Mouse (Mus musculus) ES-E14 (cell line): ENCODE results near the gene Dph2. TPM values are rescaled to one million over a fixed set of nuclear protein-coding genes. Genes with fewer than 3 reads are reported as not detected.
A peak's percentile ranks its signal among the peaks of the same experiment; 100 is the strongest.

Experiments used
- DNase-seq: peaks from one replicate; pipeline ENCODE4 v3.0.0-alpha.2; 2013; ENCODE audit warnings: low read depth, low spot score
- H3K27ac ChIP-seq: 2 replicates; pipeline ENCODE4 v1.5.1; 2012; ENCODE audit warnings: low read depth, mild to moderate bottlenecking, low read length, moderate library complexity, mixed read lengths; ENCODE audit not compliant: poor library complexity, insufficient read depth, severe bottlenecking
- H3K36me3 ChIP-seq: 2 replicates; pipeline ENCODE4 v1.6.1; 2012; ENCODE audit warnings: mild to moderate bottlenecking, low read length, moderate library complexity, mixed read lengths; ENCODE audit not compliant: control insufficient read depth, poor library complexity, insufficient read depth, severe bottlenecking
- H3K4me1 ChIP-seq, 2 experiments: fragments of 150-350 bp in 1 of 2; sonication (generic) in 1 of 2; 2 replicates each; pipeline ENCODE4 v1.6.1; 2012; ENCODE audit warnings: low read length in 2 of 2, mild to moderate bottlenecking in 1 of 2, mixed read lengths in 1 of 2; ENCODE audit not compliant: control insufficient read depth in 2 of 2, insufficient read depth in 2 of 2, poor library complexity in 1 of 2
- H3K4me3 ChIP-seq, 2 experiments: fragments of 150-350 bp in 1 of 2; sonication (generic) in 1 of 2; 2 replicates each; pipeline ENCODE4 v1.5.1; 2012; ENCODE audit warnings: low read length in 2 of 2, low read depth in 1 of 2, mild to moderate bottlenecking in 1 of 2, mixed read lengths in 1 of 2; ENCODE audit not compliant: insufficient read depth in 1 of 2, poor library complexity in 1 of 2, severe bottlenecking in 1 of 2
- H3K9ac ChIP-seq: 2 replicates; pipeline ENCODE4 v1.6.1; 2012; ENCODE audit warnings: low read depth, mild to moderate bottlenecking, low read length, mixed read lengths; ENCODE audit not compliant: poor library complexity, insufficient read depth, severe bottlenecking
- H3K9me3 ChIP-seq: fragments of 150-350 bp; sonication (generic); 2 replicates; pipeline ENCODE4 v1.6.1; 2012; ENCODE audit warnings: low read depth, mild to moderate bottlenecking, low read length; ENCODE audit not compliant: control insufficient read depth, insufficient read depth
- CHD2 ChIP-seq: IDR thresholded peaks from 2 replicates; pipeline ENCODE4 v1.6.1; 2014; ENCODE audit warnings: mild to moderate bottlenecking, low read depth, low read length, inconsistent platforms
- HCFC1 ChIP-seq: IDR thresholded peaks from 2 replicates; pipeline ENCODE4 v1.6.1; 2012; ENCODE audit warnings: low read length, inconsistent platforms, borderline replicate concordance; ENCODE audit not compliant: insufficient read depth
- MAFK ChIP-seq: IDR thresholded peaks from 2 replicates; pipeline ENCODE4 v1.6.1; 2014; ENCODE audit warnings: mild to moderate bottlenecking, low read depth, low read length, inconsistent platforms; ENCODE audit not compliant: insufficient read depth
- ZC3H11A ChIP-seq: IDR thresholded peaks from 2 replicates; pipeline ENCODE4 v1.6.1; 2012; ENCODE audit warnings: low read depth, mild to moderate bottlenecking, inconsistent platforms, low read length, borderline replicate concordance
- ZNF384 ChIP-seq: IDR thresholded peaks from 2 replicates; pipeline ENCODE4 v1.6.1; 2012; ENCODE audit warnings: low read depth, low read length, inconsistent platforms
- in situ Hi-C, 2 experiments: fragments of 600-800 bp; cut with MboI; formaldehyde crosslinking; loops; one replicate each; pipeline ENCODE4 v1.15.1; 2025; ENCODE audit warnings: low sequenced_read_pairs in 2 of 2, inconsistent platforms in 1 of 2; ENCODE audit not compliant: unreplicated experiment in 2 of 2
- total RNA-seq: library from RNA; depleted of rRNA; stranded (reverse); fragments of 300-350 nt; gene quantifications from 2 replicates; pipeline ENCODE4 v1.2.3, GENCODE M21; 2012

Gene Dph2
- total RNA-seq, 1 experiment = 25.1 TPM

GRCm38 (mm10) chr4:117890031-117890430, 1.8 kb downstream of the Dph2 start:
- H3K9me3 ChIP-seq = no peaks in the 10 kb centered on the region
- no peak overlapping the region for H3K27ac ChIP-seq
- peaks cover 31% of the 10 kb centered on the region for H3K36me3 ChIP-seq
- in situ Hi-C loops = no loop called here
- DNase-seq = no peak
- H3K4me1 ChIP-seq = peaks cover 3 to 7% of the 10 kb centered on the region in 2 experiments; a peak in 2 of 4 replicates
- no peak for TF ChIP-seq ZC3H11A
- TF ChIP-seq CHD2 = no peak
- TF ChIP-seq HCFC1 = no peak
- TF ChIP-seq MAFK = no peak
- TF ChIP-seq ZNF384 = no peak
- no peak overlapping the region for H3K9ac ChIP-seq
- H3K4me3 ChIP-seq = no peak overlapping the region

- no peak overlapping the region for H3K4me3 ChIP-seq
- peaks cover 32% of the 10 kb centered on the region for H3K36me3 ChIP-seq
Measured at GRCm38 (mm10) chr4:117889471-117889870, 2.4 kb downstream of the Dph2 start.

GRCm38 (mm10) chr4:117887920-117888319, 3.9 kb downstream of the Dph2 start:
- Histone ChIP-seq H3K36me3 (peaks cover 32% of the 10 kb centered on the region), H3K4me3 (peak overlapping the region in 1 of 2 experiments; percentile 79; a peak in 1 of 4 replicates), H3K4me1 (peaks cover 3 to 7% of the 10 kb centered on the region in 2 experiments; a peak in 2 of 4 replicates), H3K9ac (no peak overlapping the region), H3K9me3 (no peaks in the 10 kb centered on the region), H3K27ac (no peak overlapping the region)
- no peak for DNase-seq
- in situ Hi-C loops = no loop called here
- TF ChIP-seq ZNF384 (no peak), HCFC1 (no peak), CHD2 (no peak), MAFK (no peak), ZC3H11A (no peak)

More at GRCm38 (mm10) chr4:117889471-117889870, 2.4 kb downstream of the Dph2 start:
- in situ Hi-C loops = no loop called here
- TF ChIP-seq HCFC1 (no peak), MAFK (no peak), CHD2 (no peak), ZC3H11A (no peak), ZNF384 (no peak)
- DNase-seq = no peak
- peaks cover 3 to 7% of the 10 kb centered on the region in 2 experiments; a peak in 2 of 4 replicates for H3K4me1 ChIP-seq
- H3K9ac ChIP-seq = no peak overlapping the region
- no peak overlapping the region for H3K27ac ChIP-seq
- no peaks in the 10 kb centered on the region for H3K9me3 ChIP-seq

- in situ Hi-C loops = no loop called here
- no peak for TF ChIP-seq ZC3H11A
- TF ChIP-seq HCFC1 = peak; percentile 95
- no peak within 1 kb of the TSS for H3K27ac ChIP-seq
- H3K9me3 ChIP-seq = no peaks in the 10 kb centered on the region
- H3K36me3 ChIP-seq = peaks cover 32% of the 10 kb centered on the region
- peak within 1 kb of the TSS; percentile 83 for H3K9ac ChIP-seq
- H3K4me1 ChIP-seq = peaks cover 2 to 12% of the 10 kb centered on the region in 2 experiments; a peak in 2 of 4 replicates
- peak within 1 kb of the TSS; percentile 79 to 80 for H3K4me3 ChIP-seq
- DNase-seq = peak; percentile 84
Measured at GRCm38 (mm10) chr4:117887133-117887532, 4.7 kb downstream of the Dph2 start, which contains the start of gene Atp6v0b. Gene Atp6v0b, minus strand, starts transcription at chr4:117887333.

GRCm38 (mm10) chr4:117886644-117887043, 5.2 kb downstream of the Dph2 start:
- no peak for DNase-seq
- TF ChIP-seq ZNF384 (peak; percentile 92), MAFK (no peak), ZC3H11A (no peak), CHD2 (no peak)
- H3K4me3 ChIP-seq = peak overlapping the region; percentile 79 to 80
- H3K36me3 ChIP-seq = peaks cover 32% of the 10 kb centered on the region
- peak overlapping the region; percentile 83 for H3K9ac ChIP-seq
- in situ Hi-C loops = no loop called here
- H3K27ac ChIP-seq = no peak overlapping the region
- peaks cover 0 to 13% of the 10 kb centered on the region in 2 experiments; a peak in 1 of 4 replicates for H3K4me1 ChIP-seq
- no peaks in the 10 kb centered on the region for H3K9me3 ChIP-seq
